Mouse (Mus musculus) ES-E14 (cell line): ENCODE data around the gene Gcdh.

Experiments
- CHD2 ChIP-seq: IDR thresholded peaks from 2 replicates; pipeline ENCODE4 v1.6.1; 2014; ENCODE audit warnings: mild to moderate bottlenecking, low read depth, low read length, inconsistent platforms
- HCFC1 ChIP-seq: IDR thresholded peaks from 2 replicates; pipeline ENCODE4 v1.6.1; 2012; ENCODE audit warnings: low read length, inconsistent platforms, borderline replicate concordance; ENCODE audit not compliant: insufficient read depth
- MAFK ChIP-seq: IDR thresholded peaks from 2 replicates; pipeline ENCODE4 v1.6.1; 2014; ENCODE audit warnings: mild to moderate bottlenecking, low read depth, low read length, inconsistent platforms; ENCODE audit not compliant: insufficient read depth
- ZC3H11A ChIP-seq: IDR thresholded peaks from 2 replicates; pipeline ENCODE4 v1.6.1; 2012; ENCODE audit warnings: low read depth, mild to moderate bottlenecking, inconsistent platforms, low read length, borderline replicate concordance
- ZNF384 ChIP-seq: IDR thresholded peaks from 2 replicates; pipeline ENCODE4 v1.6.1; 2012; ENCODE audit warnings: low read depth, low read length, inconsistent platforms

DNA sequence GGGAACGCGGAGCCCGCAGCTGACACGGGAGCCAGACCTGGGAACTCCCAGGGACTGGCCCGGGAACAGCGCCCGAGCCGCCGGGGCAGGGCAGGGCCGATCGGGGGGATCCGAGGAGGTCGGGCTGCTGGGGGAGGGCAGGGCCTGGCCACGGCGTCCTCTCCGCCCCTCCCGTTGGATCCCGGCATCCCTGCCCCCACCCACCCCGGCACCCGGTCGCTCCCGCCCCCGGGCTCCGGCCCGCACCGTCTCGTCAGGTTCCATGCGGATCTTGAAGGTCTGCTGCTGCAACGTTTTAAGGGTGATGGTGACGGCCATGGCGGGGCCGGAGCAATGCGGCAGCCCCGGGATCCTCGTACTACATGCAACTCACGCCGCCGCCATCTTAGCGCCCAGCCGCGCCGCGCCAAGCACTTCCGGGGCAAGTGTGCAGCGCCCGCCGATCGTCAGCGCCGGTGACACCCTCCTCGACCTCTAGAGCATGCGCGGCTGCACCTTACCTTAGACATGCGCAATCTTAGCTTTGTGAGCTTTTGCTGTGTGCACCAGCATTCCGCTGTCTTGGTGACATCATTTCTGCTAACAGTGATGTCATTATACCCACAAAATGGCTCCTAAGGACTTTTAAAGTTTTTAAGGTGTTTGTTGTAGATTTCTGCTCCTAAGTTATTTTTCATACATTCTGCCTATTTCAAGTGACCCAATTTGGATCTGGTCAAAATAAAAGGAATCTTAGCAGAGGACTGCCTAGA, 53.3 kb downstream of the Gcdh start, which contains the start of gene Rad23a:
- TF ChIP-seq ZC3H11A = no peak
- peak; percentile 84 for TF ChIP-seq HCFC1
- no peak for TF ChIP-seq MAFK
- TF ChIP-seq ZNF384 = no peak
- peak; percentile 64 for TF ChIP-seq CHD2
